Mouse (Mus musculus) heart, adult 2 months (tissue): ENCODE measurements around the gene Tmem240. TPM values are rescaled to one million over a fixed set of nuclear protein-coding genes. Genes with fewer than 3 reads are reported as not detected.
A peak's percentile ranks its signal among the peaks of the same experiment; 100 is the strongest.

ENCODE experiments used
- DNase-seq, 2 experiments: peaks; one replicate each; pipeline ENCODE4 v3.0.0; 2021
- H3K27ac ChIP-seq: fragments of 200-600 bp; 2 replicates; pipeline ENCODE4 v1.8.1; 2022
- H3K27me3 ChIP-seq: fragments of 200-500 bp; 2 replicates; pipeline ENCODE4 v1.6.1; 2012; ENCODE audit warnings: mild to moderate bottlenecking, low read length, inconsistent platforms, mixed read lengths; ENCODE audit not compliant: control insufficient read depth, insufficient read depth
- H3K36me3 ChIP-seq: fragments of 200-500 bp; 2 replicates; pipeline ENCODE4 v1.6.1; 2012; ENCODE audit warnings: low read length, inconsistent platforms; ENCODE audit not compliant: control insufficient read depth, insufficient read depth
- H3K4me1 ChIP-seq: fragments of 200-500 bp; 2 replicates; pipeline ENCODE4 v1.6.1; 2011; ENCODE audit warnings: low read length; ENCODE audit not compliant: control insufficient read depth, insufficient read depth
- H3K4me3 ChIP-seq: fragments of 200-600 bp; 2 replicates; pipeline ENCODE4 v1.8.1; 2022
- H3K79me2 ChIP-seq: fragments of 200-500 bp; replicated peaks from 2 replicates; pipeline ENCODE4 v1.6.1; 2012; ENCODE audit warnings: mild to moderate bottlenecking, inconsistent platforms, low read length, moderate library complexity, mixed read lengths; ENCODE audit not compliant: control insufficient read depth, insufficient read depth
- H3K9ac ChIP-seq: fragments of 200-500 bp; 2 replicates; pipeline ENCODE4 v1.6.1; 2012; ENCODE audit warnings: low read depth, mild to moderate bottlenecking, control low read depth, inconsistent platforms, low read length, mixed read lengths
- CTCF ChIP-seq: fragments of 200-600 bp; IDR thresholded peaks from 2 replicates; pipeline ENCODE4 v1.8.1; 2022; ENCODE audit warnings: antibody characterized with exemption, mild to moderate bottlenecking, moderate library complexity
- EP300 ChIP-seq: fragments of 200-500 bp; IDR thresholded peaks from 2 replicates; pipeline ENCODE4 v1.6.1; 2011; ENCODE audit warnings: low read depth, low read length, control low read depth; ENCODE audit not compliant: insufficient read depth
- POLR2A ChIP-seq: fragments of 200-500 bp; IDR thresholded peaks from 2 replicates; pipeline ENCODE4 v1.6.1; 2011; ENCODE audit warnings: mild to moderate bottlenecking, low read depth, low read length, control low read depth; ENCODE audit not compliant: insufficient read depth
- WGBS: fragments of 180-500 bp; shearing (Covaris S2); methylation state at CpG from one replicate; pipeline ENCODE4 v1.1.7; 2018; 5-methylcytosine and 5-hydroxymethylcytosine counted together
- intact Hi-C: fragments of 180-260 bp; cut with DNase I; formaldehyde crosslinking; loops from one replicate; pipeline ENCODE4 v1.15.1; 2025
- polyA plus RNA-seq: library from polyadenylated mRNA; depleted of rRNA; stranded (reverse); fragments of >200 nt; gene quantifications from 2 replicates; pipeline ENCODE4 v1.2.3, GENCODE M21; 2012
- total RNA-seq, 2 experiments: library from RNA; stranded (reverse); gene quantifications; 2 replicates each; pipeline ENCODE4 v1.2.3; 2021

Tmem240 gene
- total and polyA plus RNA-seq, 3 experiments, result 0.26 to 0.33 (median 0.32) TPM

DNA sequence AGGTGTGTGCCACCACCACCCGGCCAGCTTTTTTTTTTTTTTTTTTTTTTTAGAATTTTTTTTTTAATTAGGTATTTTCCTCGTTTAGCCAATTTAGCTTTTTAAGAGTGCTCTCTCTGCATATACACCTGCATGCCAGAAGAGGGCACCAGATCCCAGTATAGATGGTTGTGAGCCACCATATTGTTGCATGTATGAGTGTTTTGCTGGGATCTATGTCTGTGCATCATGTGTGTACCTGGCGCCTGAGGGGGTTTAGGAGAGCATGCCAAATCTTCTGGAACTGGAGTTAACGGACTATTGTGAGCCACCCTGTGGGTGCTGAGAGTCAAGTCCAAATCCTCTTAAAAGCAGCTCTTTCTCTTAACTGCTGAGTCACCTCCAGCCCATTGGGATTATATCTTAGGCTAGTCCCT, 12.9 kb upstream of the Tmem240 start:
- DNase-seq, result peak; percentile 32 to 36
- intact Hi-C loops, result loop anchor here (1.0 kb wide), 1 partner anchor 48 kb away; no protein-coding TSS in a partner anchor
- TF ChIP-seq EP300 (no peak), POLR2A (no peak), CTCF (peak; percentile 74)
- Histone ChIP-seq H3K4me1 (no peaks in the 10 kb centered on the region), H3K4me3 (no peak overlapping the region), H3K27ac (no peak overlapping the region), H3K79me2 (no peaks in the 10 kb centered on the region), H3K9ac (no peak overlapping the region), H3K36me3 (0 out of 2 replicates have a peak, but pooled peaks cover 2% of the 10 kb centered on the region), H3K27me3 (no peaks in the 10 kb centered on the region)
- WGBS, result 52% methylated on average over 4 of the region's 4 CpGs

DNA sequence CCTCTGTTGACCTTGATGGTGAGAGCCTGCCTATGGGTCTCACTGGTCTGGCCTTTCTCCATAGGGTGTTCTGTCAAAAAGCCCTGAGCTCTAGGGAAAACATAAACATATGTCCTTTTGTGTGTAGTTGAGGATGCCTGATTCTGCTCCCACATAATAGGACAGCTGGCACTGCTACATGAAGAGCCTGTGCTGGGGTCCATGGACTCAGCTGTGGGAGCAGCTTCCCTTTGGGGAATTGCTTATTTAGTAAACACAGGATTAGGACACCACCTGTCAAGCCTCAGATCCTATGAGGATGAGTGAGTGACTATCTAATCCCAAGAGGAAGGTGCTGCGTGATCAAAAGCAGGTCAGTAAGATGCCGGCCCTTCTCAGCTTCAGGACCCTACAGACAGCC, 6.6 kb upstream of the Tmem240 start:
- no peaks in the 10 kb centered on the region for H3K36me3 ChIP-seq
- H3K4me3 ChIP-seq, result no peak overlapping the region
- WGBS, result 94% methylated on average over 2 of the region's 2 CpGs
- DNase-seq, result no peak
- no peaks in the 10 kb centered on the region for H3K79me2 ChIP-seq
- no peaks in the 10 kb centered on the region for H3K4me1 ChIP-seq
- intact Hi-C loops, result no loop called here
- no peak for TF ChIP-seq POLR2A
- no peak for TF ChIP-seq EP300
- no peak for TF ChIP-seq CTCF
- no peak overlapping the region for H3K9ac ChIP-seq
- no peaks in the 10 kb centered on the region for H3K27me3 ChIP-seq
- no peak overlapping the region for H3K27ac ChIP-seq

DNA sequence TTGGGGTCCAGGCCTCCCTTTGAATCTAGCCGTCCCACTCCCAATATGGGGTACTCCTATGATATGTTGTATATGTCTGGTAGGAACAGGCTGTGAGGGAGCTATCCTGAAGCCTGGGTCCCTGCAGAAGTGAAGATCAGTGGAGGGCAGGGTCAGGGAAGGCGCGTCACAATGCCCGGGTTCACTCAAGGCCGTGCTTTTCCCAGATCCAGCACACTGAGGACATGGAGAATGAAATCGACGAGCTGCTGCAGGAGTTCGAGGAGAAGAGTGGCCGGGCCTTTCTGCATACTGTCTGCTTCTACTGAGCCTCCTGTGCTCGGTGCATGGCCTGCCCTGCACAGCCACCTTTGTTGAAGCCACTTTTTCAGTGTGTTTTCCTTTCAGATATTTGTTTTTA, 1.3 kb upstream of the Tmem240 start:
- 89% methylated on average over 10 of the region's 10 CpGs for WGBS
- Histone ChIP-seq H3K36me3 (no peaks in the 10 kb centered on the region), H3K4me1 (no peaks in the 10 kb centered on the region), H3K27me3 (no peaks in the 10 kb centered on the region), H3K27ac (no peak overlapping the region), H3K4me3 (no peak overlapping the region), H3K79me2 (no peaks in the 10 kb centered on the region), H3K9ac (no peak overlapping the region)
- no peak for DNase-seq
- no peak for TF ChIP-seq CTCF
- TF ChIP-seq EP300, result no peak
- no peak for TF ChIP-seq POLR2A
- intact Hi-C loops, result no loop called here

DNA sequence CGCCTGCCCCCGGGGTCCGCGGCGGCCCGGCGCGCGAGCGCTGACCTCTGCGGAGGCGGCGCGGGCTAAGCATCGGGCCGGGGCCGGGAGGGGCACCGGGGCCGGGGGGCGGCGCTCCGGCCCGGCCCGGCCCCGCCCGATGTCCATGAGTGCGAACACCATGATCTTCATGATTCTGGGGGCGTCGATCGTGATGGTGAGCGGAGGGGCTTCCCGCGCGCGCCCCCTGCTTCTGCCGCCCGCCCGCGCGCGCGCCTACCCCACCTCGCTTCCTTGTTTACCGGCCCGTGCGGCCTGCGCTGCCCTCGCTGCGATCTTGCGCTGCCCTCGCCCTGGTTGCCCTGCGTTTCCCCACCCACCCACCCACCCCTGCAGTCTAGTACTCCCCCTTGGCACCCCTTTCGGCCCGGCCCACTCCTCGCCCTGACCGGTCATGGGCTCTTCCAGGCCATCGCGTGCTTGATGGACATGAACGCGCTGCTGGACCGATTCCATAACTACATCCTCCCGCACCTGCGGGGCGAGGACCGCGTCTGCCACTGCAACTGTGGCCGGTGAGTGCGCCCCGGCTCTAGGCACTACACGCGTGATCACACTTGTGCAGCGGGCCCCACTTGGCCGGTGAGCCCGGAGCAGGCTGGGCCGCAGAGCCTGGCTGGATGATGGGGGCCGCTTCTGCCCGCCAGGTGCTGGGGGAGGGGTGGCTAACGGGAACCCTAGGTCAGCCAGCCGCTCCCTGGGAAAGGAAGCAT, 527 bp downstream of the Tmem240 start:
- Histone ChIP-seq H3K36me3 (no peaks in the 10 kb centered on the region), H3K4me1 (no peaks in the 10 kb centered on the region), H3K9ac (peak overlapping the region; percentile 45), H3K4me3 (peak overlapping the region; percentile 73), H3K27me3 (no peaks in the 10 kb centered on the region), H3K27ac (peak overlapping the region; percentile 92), H3K79me2 (no peaks in the 10 kb centered on the region)
- intact Hi-C loops, result no loop called here
- whole genome bisulfite sequencing, result 2% methylated on average over 77 of the region's 79 CpGs
- TF ChIP-seq CTCF, result no peak
- no peak for TF ChIP-seq POLR2A
- TF ChIP-seq EP300, result no peak
- peak in 1 of 2 experiments; percentile 60 for DNase-seq

DNA sequence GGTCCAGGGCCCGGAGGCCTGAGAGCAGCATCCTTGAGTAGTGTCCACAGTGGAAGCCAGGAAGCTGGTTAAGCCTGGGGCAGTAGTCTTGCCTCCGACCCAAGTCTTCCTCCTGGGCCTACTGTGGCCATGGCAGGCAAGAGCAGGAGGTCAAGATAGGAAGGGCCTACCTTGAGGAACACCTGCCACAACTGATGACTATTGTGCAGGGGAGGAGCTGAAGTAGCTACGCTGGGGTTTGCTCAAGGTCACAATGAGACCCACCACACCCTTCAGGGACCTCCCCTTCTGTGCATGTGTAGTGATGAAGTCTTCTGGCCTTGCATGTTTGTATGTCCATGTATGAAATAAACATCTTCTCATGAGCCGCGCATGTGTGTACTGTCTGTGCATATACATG, 1.2 kb downstream of the Tmem240 start:
- Histone ChIP-seq H3K4me3 (peak overlapping the region; percentile 73), H3K36me3 (no peaks in the 10 kb centered on the region), H3K9ac (peak overlapping the region; percentile 45; the same call in 1 of the 2 replicates), H3K79me2 (no peaks in the 10 kb centered on the region), H3K27me3 (no peaks in the 10 kb centered on the region), H3K27ac (peak overlapping the region; percentile 92), H3K4me1 (no peaks in the 10 kb centered on the region)
- 70% methylated on average over 5 of the region's 5 CpGs for WGBS
- TF ChIP-seq CTCF, result no peak
- no peak for TF ChIP-seq POLR2A
- no peak for TF ChIP-seq EP300
- intact Hi-C loops, result loop anchor here (2.0 kb wide), 1 partner anchor 25 kb away; the partner anchor contains the start of gene Atad3a
- no peak for DNase-seq

DNA sequence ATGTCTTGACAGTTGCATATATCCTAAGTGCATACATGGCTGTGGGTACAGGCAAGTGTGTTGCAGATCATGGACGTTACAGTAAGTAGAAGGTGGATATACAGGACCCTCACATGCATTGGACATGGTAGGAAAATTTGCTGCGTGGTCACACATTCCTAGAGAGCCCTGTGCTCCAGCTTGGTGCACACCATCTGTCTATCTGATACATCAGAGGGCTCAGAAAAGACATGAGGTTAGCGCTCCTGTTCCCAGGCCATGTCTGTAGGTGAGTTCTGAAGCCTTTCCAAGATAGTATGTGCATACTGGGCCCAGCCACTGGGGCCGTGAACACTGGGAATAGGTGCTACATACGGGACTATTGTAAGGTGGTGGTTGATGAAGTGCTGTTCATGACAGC, 1.8 kb downstream of the Tmem240 start:
- Histone ChIP-seq H3K27me3 (no peaks in the 10 kb centered on the region), H3K79me2 (no peaks in the 10 kb centered on the region), H3K4me3 (no peak overlapping the region), H3K36me3 (no peaks in the 10 kb centered on the region), H3K27ac (no peak overlapping the region), H3K9ac (no peak overlapping the region), H3K4me1 (no peaks in the 10 kb centered on the region)
- intact Hi-C loops, result loop anchor here (2.0 kb wide), 1 partner anchor 24 kb away; the partner anchor contains the start of gene Atad3a
- TF ChIP-seq EP300 (no peak), POLR2A (no peak), CTCF (no peak)
- DNase-seq, result no peak
- whole genome bisulfite sequencing, result 93% methylated on average over 5 of the region's 5 CpGs
